Mouse (Mus musculus) urinary bladder, postnatal 14 days (tissue): Measurements from ENCODE around the gene Rnf17.

ENCODE experiments used
- DNase-seq: peaks from one replicate; pipeline ENCODE4 v3.0.0; 2021; ENCODE audit warnings: low spot score

Rnf17 gene

DNA sequence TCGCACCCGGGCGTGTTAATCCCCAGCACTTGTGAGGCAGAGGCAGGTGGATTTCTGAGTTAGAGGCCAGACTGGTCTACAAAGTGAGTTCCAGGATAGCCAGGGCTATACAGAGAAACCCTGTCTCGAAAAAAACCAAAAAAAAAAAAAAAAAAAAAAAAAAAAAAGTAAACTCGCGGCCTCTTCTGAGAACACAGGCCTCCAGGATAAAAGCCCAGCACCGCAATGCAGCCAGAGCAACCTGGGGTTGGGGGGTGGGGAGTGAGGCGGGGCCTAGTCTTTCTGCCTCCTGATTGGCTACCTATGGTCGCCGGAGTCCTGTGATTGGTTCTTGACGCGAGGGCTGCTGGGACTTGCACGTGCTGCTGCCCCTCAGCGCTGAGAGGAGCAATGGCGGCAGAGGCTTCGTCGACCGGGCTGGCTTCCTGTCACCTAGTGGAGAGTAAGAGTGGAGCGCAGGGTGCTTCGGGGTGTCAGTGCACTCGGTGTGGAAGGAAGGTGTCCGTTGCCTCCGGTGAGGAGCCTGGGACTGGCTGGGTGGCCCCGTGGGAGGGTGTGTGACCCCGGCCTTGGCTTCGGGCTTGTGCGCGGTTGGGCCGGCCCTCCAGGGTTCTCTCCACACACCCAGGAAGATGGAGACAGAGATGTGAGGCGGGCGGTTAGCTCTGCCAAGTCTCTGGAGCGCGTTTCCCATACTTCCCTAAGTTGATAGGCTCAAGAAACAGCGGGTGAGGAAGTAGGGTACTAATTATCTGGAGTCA lies at the start of gene Rnf17:
Rnf17 (plus strand) TSS at position 271 of the 761 bp plus-strand sequence.
- DNase-seq, result no peak

DNA sequence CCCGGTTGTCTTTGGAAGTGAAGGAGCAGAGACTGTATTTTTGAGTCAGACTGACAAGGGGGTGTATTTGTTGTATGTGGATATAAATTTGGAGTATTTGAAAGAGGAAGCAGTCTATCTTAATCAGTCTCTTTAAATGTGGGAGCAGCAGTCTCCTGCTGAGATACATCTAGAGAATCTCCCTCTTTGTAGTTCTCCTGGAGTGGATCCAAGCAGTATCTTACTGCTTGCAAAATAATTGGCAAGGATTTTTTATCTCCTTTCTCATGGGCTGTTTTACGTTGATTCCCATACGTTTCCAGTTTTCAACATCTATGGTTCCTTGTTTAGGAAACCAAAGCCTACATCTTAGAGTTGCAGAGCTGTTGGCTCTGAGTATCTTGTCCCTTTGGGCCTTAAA lies 47.6 kb upstream of the Rnf17 start:
- DNase-seq, result no peak

DNA sequence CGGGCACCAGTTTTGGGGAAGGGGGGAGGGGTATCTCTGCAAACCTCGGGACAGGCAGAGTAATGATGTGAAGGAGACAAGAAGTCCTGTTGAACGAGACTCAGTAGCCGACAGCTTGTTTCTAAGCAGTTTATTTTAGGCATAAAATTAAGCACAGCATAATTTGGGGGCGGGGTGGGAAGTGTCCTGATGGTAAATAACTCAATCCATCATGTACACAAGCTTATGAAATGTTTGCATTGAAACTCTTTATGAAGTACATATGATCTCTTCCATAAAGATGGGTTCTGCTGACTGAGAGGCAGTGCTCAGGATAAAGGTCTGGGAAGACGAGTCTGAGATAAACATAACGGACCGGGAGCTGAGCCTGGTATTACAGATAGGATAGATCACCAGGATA lies 47.0 kb upstream of the Rnf17 start:
- DNase-seq, result no peak

DNA sequence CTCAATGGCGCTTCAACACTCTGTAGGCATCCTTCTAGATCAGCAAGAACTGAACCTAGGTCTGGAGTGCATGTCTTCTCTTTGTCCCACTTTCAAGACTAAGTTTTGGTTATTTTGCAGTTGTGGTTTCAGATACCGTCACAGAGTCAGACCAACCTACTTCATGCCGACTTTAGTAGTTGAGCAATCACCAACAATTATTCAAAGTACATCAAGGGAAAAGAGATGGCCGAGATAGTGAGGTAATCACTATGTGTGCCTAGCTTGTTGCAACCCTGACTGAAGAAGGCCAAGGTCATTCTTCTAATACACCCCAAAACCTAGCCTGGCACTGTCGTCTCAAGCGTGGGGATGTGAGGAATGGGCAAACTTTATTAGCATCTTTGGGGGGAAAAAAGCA lies 46.2 kb upstream of the Rnf17 start:
- no peak for DNase-seq

DNA sequence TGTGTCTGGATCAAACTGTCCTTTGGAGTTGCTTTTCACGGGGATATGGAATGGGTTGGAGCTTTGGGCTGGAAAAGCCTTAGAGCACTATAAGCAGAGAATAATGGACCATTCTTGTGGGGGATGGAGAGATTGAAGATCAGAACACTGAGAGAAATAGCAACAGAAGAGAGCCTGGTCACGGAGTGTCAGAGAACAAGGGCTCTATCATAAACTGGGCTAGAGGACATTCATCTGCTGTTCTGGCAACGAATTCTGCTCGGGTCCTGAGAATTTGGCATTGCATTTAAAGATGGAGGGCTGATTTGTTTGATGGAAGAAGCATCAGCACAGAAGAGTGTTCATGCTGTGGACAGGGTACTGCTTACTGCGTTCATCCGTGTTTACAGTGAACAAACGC lies 44.0 kb upstream of the Rnf17 start:
- DNase-seq, result no peak

DNA sequence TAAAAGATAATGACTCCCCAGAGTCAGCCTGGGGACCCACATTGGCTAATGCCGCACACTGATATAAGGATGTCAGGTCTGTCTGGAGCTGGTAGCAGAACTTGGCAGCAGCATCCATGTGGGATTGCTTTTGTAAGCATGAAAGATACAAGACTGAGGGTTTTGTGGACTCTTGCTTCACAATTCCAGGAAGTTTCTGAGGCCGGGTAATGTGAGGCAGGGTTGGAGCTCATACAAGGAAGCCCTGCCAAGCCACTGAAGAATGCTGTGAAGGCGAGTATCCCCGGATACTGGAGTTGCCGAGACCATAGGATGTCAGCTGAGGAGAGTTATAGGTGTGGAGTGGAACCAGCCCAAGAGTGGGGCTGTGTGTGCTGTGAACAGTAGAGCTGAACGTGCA lies 43.2 kb upstream of the Rnf17 start:
- no peak for DNase-seq

DNA sequence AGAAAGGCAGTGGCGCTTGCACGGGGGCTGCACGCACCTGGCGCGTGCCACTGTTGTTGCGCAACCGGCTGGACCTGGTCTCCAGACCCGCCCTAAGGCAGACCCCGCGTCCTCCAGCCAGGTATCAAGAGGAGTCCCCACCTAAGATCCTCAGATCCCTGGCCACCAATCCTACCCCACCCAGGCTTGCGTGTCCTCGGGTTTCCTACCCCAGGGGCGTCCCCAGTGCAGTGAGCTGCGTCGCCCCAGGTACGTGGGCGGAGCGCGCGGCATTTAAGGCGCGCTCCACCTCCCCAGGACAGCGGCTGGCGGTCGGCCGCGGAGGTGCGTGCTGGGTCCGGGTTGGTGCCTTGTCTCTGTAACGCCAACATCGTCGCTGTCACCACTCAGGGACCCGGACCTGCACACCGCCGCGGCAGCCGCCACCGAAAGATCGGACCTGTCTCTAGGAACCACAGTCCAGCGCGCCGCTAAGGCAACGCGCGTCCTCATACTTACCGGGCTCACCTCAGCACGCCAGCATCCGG lies 37.6 kb upstream of the Rnf17 start, which contains the start of gene Atp12a:
Atp12a (plus strand) TSS at position 358 of the 527 bp plus-strand sequence.
- peak; percentile 8 for DNase-seq

DNA sequence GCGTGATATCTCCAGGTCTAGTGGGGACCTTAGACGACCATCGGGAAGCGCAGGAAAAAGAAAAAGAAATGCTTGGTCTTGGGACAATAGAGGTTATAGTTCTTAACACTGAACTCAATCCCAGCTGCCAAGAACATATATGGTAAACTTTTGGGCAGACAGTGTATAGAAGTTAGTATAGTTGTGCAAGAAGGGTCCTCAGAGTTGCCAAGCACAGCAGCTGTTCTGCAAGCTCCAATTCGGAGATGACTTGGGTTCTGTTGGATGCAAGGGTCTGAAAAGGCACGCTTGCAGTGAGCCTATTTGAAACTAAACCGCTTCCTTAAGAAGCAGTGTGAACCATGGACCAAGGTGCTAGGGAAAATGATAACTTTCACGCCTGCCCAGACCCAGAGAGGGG lies 37.1 kb upstream of the Rnf17 start:
- DNase-seq, result no peak

DNA sequence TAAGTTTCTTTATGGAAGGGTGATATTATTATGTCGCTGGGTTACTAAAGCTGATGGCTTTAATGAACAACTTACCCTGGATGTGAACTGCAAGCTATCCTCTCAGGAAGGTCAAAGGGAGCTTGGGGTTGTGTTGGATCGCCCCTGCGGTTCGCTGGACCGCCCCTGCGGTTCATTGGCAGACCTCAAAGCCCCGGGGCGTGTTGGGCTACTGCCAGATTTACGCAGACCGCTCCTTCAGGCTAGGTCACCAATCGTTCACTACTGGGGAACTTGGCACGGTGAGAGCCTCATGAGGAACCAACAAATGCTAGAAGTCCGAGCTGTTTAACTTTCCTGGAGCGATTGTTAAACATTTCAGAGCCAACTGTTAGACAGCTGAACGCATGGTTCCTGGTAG lies 35.7 kb upstream of the Rnf17 start:
- peak; percentile 36 for DNase-seq

DNA sequence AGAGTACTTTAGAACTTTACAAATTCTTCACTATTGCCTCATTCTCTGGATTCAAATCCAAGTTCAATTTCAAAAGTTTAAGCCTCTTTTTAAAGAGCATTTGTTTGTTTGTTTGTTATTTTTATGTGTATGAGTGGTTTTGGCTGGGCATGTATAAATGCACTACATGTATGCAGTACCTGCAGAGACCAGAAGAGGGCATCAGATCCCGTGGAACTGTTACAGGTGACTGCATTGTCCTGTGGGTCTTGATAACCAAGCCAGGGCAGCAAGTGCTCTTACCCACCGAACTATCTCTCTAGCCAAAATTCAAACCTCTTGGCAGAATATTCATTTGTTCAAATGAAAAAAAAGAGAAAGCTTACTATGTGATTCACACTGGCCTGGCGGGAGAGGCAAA lies 33.5 kb upstream of the Rnf17 start:
- DNase-seq, result peak; percentile 18

DNA sequence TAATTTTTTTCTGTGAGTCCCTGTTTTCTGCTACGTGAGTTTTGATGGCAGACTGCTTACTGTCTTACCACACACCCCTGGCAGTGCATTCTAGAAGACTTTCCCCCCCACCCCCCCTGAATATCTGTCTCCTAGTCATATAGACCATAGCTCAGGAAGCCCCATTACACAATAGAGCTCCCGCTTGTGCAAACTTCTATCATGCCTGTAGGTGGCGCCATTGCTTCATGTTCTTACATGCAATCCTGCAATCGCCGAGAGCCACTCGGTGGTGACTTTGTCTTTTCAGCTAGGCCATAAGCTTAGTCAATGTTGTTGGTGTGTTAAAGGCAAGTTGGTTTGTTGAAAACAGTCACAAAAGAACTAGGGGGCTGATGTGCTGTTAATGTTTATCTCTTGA lies 26.6 kb upstream of the Rnf17 start:
- peak; percentile 87 for DNase-seq

DNA sequence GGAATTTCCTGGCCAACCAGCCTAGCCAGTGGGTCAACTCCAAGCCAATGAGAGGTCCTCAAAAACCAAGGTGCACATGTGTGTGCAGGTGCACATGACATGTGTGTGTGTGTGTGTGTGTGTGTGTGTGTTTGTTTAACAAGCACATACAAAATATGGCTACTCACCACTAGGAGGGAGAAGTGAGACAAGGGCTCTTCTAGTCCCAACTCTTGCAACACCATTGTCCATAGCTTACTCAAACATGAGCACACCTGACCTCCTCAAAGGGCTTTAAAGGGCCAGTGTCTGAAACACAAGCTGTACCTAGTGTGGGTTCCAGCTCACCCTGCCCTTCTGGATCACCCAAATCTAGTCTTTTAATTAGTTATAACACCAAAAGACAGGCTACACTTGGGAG lies 24.6 kb upstream of the Rnf17 start:
- DNase-seq, result no peak

DNA sequence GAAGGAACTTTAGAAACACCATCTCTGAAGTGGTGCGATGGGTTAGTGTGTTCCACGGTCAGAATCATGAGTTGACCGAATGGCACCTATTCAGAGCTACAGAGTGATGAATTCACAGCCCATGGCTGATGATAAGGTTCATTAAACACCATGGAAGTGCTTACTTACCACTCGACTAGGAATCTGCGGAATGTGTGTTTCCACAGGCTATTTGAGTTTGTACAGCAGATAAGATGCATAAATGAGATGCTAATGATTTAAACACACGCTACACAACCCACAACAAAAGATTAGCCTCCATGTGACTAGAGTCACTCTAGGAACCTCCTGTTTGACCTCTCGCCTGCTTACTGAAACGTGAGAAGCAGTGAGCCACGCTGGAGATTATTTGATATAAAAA lies 23.0 kb upstream of the Rnf17 start:
- no peak for DNase-seq

DNA sequence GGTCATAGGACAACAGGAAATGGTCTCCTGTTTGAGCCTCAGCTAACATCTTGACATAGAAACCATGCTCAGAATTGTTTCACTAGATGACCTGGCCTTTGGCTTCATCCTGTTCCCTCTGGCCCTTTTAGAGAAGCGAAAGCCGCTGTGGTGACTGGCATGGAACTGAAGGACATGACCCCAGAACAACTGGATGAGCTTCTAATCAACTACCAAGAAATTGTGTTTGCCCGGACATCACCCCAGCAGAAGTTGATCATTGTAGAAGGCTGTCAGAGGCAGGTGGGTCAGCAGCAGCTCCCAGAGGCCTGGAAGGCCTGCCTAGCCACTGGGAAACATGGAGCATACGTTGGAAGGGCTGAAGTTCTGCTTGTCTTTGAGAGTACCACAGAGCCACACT lies 20.0 kb upstream of the Rnf17 start:
- DNase-seq, result no peak

DNA sequence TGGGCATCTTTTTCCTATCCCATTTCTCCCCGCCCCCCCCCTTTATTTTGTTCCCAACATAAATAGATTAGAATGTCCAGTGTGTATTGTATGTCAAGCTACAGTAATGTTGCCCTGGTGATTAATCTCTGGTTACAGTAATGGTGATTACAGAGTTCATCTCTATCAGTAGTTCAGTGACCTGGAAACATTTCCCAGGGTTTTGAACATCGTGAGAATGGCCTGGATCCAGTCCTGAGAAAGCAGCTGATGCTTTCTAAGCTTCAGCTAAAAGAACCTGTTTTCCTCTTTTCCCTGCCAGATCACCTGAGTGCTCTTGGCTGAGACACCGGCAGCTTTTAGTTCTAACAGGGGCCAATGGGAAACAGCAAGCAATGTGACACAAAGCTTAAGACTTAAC lies 12.1 kb upstream of the Rnf17 start:
- no peak for DNase-seq

DNA sequence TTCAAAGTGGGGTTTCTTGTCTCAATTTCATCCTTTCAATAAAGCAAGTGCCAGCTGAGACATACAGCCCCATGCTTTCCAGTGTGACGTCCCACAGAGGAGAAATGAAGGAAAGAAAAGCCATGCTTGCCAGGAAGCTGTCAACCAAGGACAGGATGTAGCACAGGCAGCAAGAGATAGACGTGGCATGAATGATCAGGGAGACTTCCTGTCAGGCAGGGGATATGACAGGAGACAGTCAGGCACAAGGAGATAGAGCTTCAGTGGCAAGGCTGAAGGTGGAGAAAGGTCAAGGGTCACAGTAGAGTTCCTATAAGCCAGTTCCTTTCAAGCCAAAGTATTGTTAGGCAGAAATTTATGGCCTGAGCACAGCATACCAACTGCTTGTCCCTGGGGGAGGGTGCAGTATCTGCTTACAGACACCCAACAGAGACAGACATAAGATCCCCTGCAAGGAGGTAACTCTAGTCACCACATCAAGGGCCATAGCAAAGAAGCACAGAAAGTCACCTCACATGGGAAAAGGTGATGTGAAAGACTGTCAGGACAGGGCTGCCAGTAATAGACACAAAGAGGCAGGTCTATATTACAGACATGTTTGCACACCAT lies 8.6 kb upstream of the Rnf17 start:
- DNase-seq, result no peak

DNA sequence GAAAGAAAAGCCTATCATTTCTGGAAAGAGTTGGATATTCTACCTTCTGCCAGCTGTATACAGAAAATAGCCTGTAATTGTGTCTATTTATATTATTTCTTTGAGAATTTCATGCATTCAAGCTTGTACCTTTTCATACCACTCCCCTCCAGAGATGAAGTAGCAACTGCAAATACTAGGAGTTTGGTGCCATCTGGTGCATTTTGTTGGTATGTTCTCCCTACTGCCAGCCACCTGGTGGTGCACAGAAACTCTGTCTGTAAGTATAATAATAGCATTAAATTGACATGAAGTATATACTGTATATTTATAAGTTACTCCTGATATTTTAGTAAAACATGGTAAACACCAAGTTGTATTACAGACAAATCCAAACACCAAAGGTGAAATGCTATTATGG lies 4.4 kb upstream of the Rnf17 start:
- DNase-seq, result peak; percentile 37

DNA sequence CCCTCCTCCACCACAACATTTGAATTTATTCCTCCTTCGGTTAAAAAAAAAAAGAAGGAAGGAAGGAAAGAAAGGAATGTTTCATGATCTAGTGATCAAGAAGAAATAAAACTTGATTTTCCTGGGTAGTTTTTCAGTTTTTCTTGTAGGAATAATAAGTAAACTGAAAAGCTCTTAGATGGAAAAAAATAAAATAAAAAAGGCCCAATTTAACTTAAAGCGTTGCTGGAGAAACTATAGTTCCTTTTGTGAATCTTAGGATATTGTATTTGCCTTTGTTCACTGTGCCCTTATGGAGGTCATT lies 643 bp downstream of the Rnf17 start:
- no peak for DNase-seq

DNA sequence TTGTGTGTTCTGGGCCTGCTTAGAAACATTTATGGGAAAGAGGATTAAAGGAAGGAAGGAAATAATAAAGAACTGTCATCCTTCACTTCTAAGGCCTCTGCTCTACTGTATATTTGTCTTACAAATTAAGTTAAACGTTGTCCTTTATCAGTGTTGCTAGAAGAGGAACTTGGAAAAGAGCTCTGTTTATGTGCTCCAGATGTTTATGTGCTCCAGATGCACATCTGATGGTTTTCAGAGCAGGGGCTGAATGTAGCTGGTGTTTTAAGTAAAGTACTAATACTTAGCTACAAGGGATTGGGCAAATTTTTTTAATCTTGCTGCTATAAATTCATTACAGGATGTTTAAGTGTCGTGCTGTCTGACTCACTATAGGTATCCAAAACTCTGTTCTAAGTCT lies 59.7 kb downstream of the Rnf17 start:
- DNase-seq, result no peak

DNA sequence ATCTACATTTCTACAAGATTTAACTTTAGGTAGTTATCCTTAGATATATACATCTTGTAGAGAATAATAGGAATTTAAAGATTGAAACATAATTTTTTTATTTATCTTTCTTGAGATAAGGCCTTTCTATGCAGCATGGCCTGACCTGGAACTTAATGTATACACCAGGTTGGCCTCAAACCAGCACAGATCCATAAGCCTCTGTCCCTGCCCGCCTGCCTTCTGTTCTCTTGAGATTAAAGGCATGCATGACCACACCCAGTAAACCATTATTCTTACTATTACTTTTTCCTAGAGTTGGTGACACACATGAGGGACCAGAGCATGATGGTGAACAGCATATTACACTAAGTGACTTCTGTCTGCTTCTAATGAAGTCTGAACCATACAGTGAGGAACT lies 60.3 kb downstream of the Rnf17 start:
- DNase-seq, result no peak

DNA sequence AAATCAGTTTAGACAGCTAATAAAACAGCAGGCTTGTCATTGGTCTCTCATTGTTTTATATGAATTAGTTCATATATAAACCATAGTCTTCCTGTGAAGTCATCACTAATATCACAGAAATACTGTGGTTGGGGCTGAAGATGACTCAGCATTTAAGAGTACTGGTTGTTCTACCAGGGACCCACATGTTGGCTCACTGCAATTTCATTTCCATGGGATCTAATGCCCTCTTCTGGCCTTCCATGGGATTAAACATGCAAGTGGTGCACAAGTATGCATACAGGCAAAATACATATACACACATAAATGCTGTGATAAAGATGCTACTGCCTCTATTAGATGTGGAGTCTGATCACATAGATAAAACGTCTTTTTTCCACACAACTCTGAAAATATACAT lies 65.8 kb downstream of the Rnf17 start:
- DNase-seq, result no peak

DNA sequence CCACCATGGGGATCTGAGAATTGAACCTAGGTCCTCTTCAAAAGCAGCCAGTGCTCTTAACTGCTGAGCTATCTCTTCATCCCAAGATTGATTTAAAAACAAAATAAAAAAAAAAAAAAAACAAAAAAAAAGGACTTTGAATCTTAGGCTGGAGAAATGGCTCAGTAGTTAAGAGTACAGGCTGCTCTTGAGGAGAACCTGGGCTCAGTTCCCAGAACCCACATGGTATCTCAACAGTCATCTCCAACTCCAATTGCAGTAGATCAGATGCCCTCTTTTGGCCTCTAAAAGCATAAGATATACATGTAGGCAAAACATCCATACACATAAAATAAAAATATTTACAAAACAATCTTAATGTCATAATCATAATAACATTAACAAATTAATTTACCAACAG lies 87.4 kb downstream of the Rnf17 start:
- DNase-seq, result no peak

DNA sequence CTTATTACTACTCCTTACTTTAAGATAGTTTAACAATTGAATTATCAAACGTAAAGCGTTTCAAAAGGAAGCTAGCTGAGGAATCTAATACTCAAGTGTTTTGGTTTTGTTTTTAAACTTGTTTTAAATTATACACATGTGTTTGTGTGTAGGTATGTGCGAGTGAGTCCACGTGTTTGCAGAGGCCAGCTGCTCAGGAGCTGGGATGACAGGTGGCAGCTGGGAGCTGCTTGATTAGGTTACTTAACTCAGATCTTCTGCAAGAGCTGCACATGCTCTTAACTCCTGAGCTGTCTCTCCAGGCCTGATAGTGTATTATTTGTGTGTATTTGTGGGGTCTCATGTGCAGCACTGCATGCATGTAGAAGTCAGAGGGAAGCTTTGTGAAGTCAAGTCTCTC lies 100.0 kb downstream of the Rnf17 start:
- DNase-seq, result no peak

DNA sequence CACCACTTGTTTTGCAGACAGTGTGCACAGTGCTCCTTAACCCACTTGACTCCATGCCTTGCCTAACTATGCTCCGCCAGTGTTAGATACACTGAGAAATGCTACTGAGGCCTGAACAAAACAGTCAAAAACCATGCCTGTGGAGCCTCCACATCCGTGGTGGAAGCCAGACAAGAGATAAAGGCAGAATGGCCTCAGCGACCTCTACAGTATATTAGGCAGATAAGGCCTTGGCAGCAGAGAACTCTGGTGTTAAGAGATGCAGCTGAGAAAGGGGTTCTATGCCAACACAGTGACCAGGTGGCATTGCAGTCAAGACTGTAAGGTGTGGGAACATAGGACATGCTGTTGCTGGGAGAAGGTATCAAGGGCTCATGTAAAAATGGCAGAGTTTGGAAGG lies 104.4 kb downstream of the Rnf17 start:
- DNase-seq, result no peak
